Mouse (Mus musculus) stomach, embryonic 14.5 days (tissue): ENCODE measurements around the gene Clasp1. TPM values are rescaled to one million over a fixed set of nuclear protein-coding genes. Genes with fewer than 3 reads are reported as not detected.

Source experiments
- ATAC-seq: fragments of 200-750 bp; cut with Nextera tagmentation; 2 replicates; pipeline ENCODE4 v1.8.0; 2017; ENCODE audit warnings: low read depth, moderate TSS enrichment; ENCODE audit not compliant: insufficient number of reproducible peaks, insufficient read depth, low FRiP score
- H3K27ac ChIP-seq: fragments of 300-500 bp; sonication (generic); 2 replicates; pipeline ENCODE4 v1.5.1; 2014; ENCODE audit warnings: mild to moderate bottlenecking, low read length, moderate library complexity, mixed read lengths
- H3K27me3 ChIP-seq: fragments of 300-500 bp; sonication (generic); 2 replicates; pipeline ENCODE4 v1.6.1; 2014; ENCODE audit warnings: low read length, control low read depth, mixed read lengths; ENCODE audit not compliant: control insufficient read depth, insufficient read depth
- H3K36me3 ChIP-seq: fragments of 300-500 bp; sonication (generic); 2 replicates; pipeline ENCODE4 v1.6.1; 2014; ENCODE audit warnings: mild to moderate bottlenecking, control low read depth, low read length, moderate library complexity, mixed read lengths; ENCODE audit not compliant: control insufficient read depth, insufficient read depth
- H3K4me1 ChIP-seq: fragments of 300-500 bp; sonication (generic); 2 replicates; pipeline ENCODE4 v1.6.1; 2014; ENCODE audit warnings: low read length, control low read depth, mixed read lengths; ENCODE audit not compliant: control insufficient read depth, insufficient read depth
- H3K4me2 ChIP-seq: fragments of 300-500 bp; sonication (generic); replicated peaks from 2 replicates; pipeline ENCODE4 v1.6.1; 2014; ENCODE audit warnings: low read depth, low read length, control low read depth
- H3K4me3 ChIP-seq: fragments of 300-500 bp; sonication (generic); 2 replicates; pipeline ENCODE4 v1.5.1; 2014; ENCODE audit warnings: low read depth, low read length, control low read depth
- H3K9ac ChIP-seq: fragments of 300-500 bp; sonication (generic); replicated peaks from 2 replicates; pipeline ENCODE4 v1.6.1; 2014; ENCODE audit warnings: low read depth, mild to moderate bottlenecking, control low read depth, low read length, moderate library complexity, mixed read lengths
- H3K9me3 ChIP-seq: fragments of 300-500 bp; sonication (generic); 2 replicates; pipeline ENCODE4 v1.6.1; 2016; ENCODE audit warnings: low read depth, low read length, control low read depth; ENCODE audit not compliant: control insufficient read depth
- WGBS: fragments of 180-500 bp; shearing (Covaris S2); extraction: QIAGEN DNeasy Blood & Tissue Kit; methylation state at CpG from one replicate; pipeline ENCODE4 v1.1.7; 2014; 5-methylcytosine and 5-hydroxymethylcytosine counted together
- polyA plus RNA-seq: library from polyadenylated mRNA; unstranded; fragments of >200 nt; fragmentation: Nextera tagmentation; extraction: Ambion mirVana; gene quantifications from 2 replicates; pipeline ENCODE4 v1.2.1, GENCODE M21; 2014

Clasp1 gene
- polyA plus RNA-seq: 64.2 and 76.5 TPM in 2 replicates

DNA sequence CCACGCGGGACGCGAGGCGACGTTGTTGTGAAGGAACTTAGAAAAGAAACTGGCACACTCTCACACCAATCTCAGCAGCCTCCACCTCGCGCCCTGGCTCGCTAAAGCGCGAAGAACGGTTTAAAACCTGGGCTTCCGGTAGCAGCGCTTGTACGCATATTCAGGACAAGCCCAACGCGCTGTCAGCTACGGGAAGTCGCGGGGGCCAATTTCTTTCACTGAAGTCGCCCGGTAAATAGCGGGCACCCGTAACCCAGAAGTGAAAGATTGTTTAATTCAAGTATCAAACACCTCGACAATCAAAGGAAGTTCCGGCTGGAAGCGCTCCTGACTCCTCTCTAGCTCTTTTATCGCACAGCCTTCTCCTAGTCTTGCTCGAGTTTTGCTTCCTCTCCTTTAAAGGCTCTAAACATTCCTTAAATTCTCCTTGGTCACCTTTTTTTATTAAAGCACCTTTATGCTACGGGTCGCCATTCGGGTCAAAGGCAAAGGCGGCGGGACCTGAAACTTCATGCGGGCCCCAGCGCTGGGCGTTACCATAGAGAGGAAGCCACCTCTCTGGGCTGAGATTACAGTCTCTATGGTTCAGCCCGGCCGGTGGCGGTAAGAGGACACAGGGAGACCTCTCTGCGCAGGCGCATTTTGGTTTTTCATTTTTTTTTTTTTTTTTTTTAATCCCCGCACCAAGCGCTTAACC is at the start of gene Clasp1:
TSS of gene Clasp1 (plus strand) at position 302 of the 697 bp plus-strand sequence.
- H3K27me3 ChIP-seq: no peaks in the 10 kb centered on the region
- H3K9ac ChIP-seq: peak within 1 kb of the TSS; percentile 87
- peak within 1 kb of the TSS; percentile 86 for H3K27ac ChIP-seq
- peaks cover 8% of the 10 kb centered on the region; the same call in 1 of the 2 replicates for H3K4me1 ChIP-seq
- peak within 1 kb of the TSS; percentile 81 for H3K4me3 ChIP-seq
- H3K36me3 ChIP-seq: no peaks in the 10 kb centered on the region
- peak within 1 kb of the TSS; percentile 79 for H3K4me2 ChIP-seq
- ATAC-seq: peak; percentile 97
- no peaks in the 10 kb centered on the region for H3K9me3 ChIP-seq
- WGBS: under 1% methylated on average over 44 of the region's 44 CpGs

DNA sequence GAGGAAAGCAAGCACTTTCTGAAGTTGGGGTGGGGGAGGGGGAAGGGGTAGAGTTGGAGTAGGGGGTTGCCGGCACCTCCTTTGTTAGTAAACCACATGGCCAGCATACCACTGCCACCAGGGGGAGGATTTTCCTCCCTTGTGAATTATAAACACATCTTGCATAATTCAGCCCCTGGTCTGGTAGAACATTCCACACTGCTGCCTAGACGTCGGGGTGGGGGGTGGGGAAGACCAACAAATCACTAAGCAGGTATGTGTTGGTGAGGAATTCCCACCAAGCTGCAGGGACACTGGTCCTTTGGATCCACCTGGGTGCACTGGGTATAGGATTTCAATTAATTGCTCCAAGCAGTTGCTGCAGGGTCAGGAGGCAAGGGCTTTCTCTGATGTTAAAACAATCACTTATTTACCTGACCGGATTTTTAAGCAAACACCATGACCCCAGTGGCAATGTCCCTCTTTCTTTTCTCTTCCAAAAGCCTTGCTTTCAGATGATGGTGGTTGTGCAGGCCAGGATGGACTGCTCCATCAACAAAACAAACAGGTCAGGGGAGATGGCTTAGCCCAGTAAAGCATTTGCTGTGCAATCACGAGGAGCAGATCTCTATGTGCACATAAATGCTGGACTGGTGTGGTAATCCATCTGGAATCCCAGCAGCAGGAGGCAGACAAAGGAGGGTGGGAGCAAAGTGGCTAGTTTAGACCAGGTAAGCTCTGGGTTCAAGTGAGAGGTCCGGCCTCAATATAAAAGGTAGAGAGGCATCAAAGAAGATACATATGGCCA is 45.0 kb upstream of the Clasp1 start:
- no peak for ATAC-seq
- WGBS: 27% methylated on average over 6 of the region's 6 CpGs
- H3K9ac ChIP-seq: no peak overlapping the region

GRCm38 (mm10) chr1:118349922-118350321 is 38.9 kb upstream of the Clasp1 start:
- Histone ChIP-seq H3K4me3 (no peak overlapping the region), H3K4me1 (no peaks in the 10 kb centered on the region), H3K9ac (no peak overlapping the region), H3K27ac (no peak overlapping the region), H3K9me3 (no peaks in the 10 kb centered on the region), H3K36me3 (no peaks in the 10 kb centered on the region), H3K4me2 (no peak overlapping the region), H3K27me3 (no peaks in the 10 kb centered on the region)
- WGBS: 77% methylated on average over 3 of the region's 3 CpGs
- no peak for ATAC-seq

More for the DNA sequence above, 45.0 kb upstream of the Clasp1 start:
- Histone ChIP-seq H3K4me3 (no peak overlapping the region), H3K9me3 (no peaks in the 10 kb centered on the region), H3K36me3 (no peaks in the 10 kb centered on the region), H3K27ac (no peak overlapping the region), H3K4me1 (no peaks in the 10 kb centered on the region), H3K4me2 (no peak overlapping the region), H3K27me3 (no peaks in the 10 kb centered on the region)

DNA sequence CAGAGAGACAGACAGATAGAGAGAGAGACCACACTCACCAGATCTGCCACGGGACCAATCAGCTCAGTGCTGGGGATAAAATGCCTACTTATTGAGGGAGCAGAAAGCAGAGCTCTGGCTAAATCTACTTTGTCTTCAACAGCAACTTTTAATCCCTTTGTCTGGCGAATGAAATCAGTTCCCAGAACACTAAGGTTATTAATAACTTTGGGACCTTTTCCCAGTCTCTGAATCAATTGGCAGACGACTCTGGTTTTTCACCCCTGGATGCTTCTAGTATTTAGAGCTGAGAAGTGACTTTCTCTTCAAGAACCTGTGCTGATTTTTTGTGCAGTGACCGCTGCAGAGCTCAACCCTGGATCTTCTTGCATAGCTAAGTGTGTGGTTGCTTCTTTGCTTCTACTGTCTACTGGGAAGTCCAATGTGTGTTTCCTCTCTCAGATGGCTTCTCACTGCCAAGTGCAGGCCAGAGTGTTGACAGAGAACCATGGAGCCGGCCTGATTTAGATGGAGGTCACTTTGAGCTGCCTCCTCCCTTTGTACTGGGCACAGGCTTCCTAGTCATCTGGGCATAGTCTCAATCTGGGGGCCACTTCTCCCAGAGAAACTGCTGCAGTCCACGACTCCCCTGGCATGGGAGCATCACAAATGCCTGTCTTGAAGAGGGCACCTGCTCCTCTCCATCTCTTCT is 29.6 kb upstream of the Clasp1 start:
- no peak for ATAC-seq
- WGBS: 69% methylated on average over 6 of the region's 6 CpGs

DNA sequence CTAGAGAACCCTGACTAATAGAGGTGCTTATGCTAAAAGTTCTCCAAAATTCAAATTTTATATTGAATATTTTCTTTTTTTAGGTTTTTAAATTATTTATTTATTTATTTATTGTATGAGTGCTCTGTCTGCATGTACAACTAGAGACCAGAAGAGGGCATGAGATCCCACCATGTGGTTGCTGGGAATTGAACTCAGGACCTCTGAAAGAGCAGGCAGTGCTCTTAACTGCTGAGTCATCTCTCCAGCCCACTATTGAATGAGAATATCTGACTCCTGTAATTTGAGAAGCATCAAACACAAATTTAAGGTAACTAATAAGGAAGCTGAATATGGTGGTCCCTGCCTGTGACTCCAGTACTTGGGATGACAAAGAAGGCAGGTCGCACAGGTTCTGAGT is 20.9 kb upstream of the Clasp1 start:
- no peak overlapping the region for H3K9ac ChIP-seq
- 86% methylated on average over 1 of the region's 1 CpGs for WGBS
- no peak overlapping the region for H3K4me3 ChIP-seq
- no peak overlapping the region for H3K27ac ChIP-seq
- no peaks in the 10 kb centered on the region for H3K4me1 ChIP-seq
- ATAC-seq: no peak
- no peak overlapping the region for H3K4me2 ChIP-seq
- H3K9me3 ChIP-seq: no peaks in the 10 kb centered on the region
- no peaks in the 10 kb centered on the region for H3K27me3 ChIP-seq
- no peaks in the 10 kb centered on the region for H3K36me3 ChIP-seq

More for the DNA sequence above, 29.6 kb upstream of the Clasp1 start:
- no peak overlapping the region for H3K4me2 ChIP-seq
- H3K27me3 ChIP-seq: no peaks in the 10 kb centered on the region
- H3K4me3 ChIP-seq: no peak overlapping the region
- no peak overlapping the region for H3K27ac ChIP-seq
- H3K9me3 ChIP-seq: no peaks in the 10 kb centered on the region
- no peak overlapping the region for H3K9ac ChIP-seq
- H3K36me3 ChIP-seq: no peaks in the 10 kb centered on the region
- H3K4me1 ChIP-seq: no peaks in the 10 kb centered on the region

- Histone ChIP-seq H3K36me3 (no peaks in the 10 kb centered on the region), H3K4me3 (no peak overlapping the region), H3K9ac (no peak overlapping the region), H3K9me3 (no peaks in the 10 kb centered on the region), H3K4me2 (no peak overlapping the region), H3K27me3 (no peaks in the 10 kb centered on the region), H3K4me1 (no peaks in the 10 kb centered on the region), H3K27ac (no peak overlapping the region)
- ATAC-seq: 0 out of 2 replicates have a peak, but pooled peaks have one; percentile 18
- WGBS: 60% methylated on average over 3 of the region's 3 CpGs
Measured at GRCm38 (mm10) chr1:118368721-118369461, 20.0 kb upstream of the Clasp1 start.

DNA sequence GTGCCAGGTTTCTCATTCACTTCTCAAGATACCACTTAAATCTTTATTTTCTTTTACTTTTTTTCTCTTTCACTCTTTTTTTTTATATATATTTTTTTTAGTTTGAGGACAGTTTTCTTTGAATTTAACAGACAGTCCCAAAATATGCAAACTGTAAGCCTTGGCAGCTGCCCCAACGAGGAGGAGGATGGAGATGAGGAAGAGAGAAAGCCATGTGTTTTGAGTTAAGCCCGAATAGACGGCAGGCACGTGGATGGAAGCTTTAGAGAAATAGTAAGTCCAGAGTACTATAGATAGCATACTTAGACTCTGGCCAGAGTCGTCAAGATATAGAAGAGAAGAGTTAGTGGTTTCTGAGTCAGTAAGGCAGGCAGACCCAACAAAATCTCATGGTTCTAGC is 11.1 kb upstream of the Clasp1 start:
- no peak overlapping the region for H3K9ac ChIP-seq
- H3K27ac ChIP-seq: no peak overlapping the region
- no peaks in the 10 kb centered on the region for H3K9me3 ChIP-seq
- no peak for ATAC-seq
- no peak overlapping the region for H3K4me2 ChIP-seq
- WGBS: 72% methylated on average over 5 of the region's 5 CpGs
- no peak overlapping the region for H3K4me3 ChIP-seq
- H3K36me3 ChIP-seq: no peaks in the 10 kb centered on the region
- no peaks in the 10 kb centered on the region for H3K4me1 ChIP-seq
- no peaks in the 10 kb centered on the region for H3K27me3 ChIP-seq
